23 mouse cellular contexts compared by ENCODE assay signal in genomic region chr17:87169076-87169475, GRCm38 (mm10).
DNase-seq lines count a peak whose midpoint lies in the region; ATAC-seq lines count a peak whose summit lies in the region.
"Had no signal": no experiment of that assay in that cellular context is flagged by ENCODE, and none has a peak within 500 bp of the region (broad histone marks: within the 10 kb centered on the region; RNA-seq: fewer than 3 reads in every experiment).

No protein-coding gene starts in this region.

- H3K36me3 ChIP-seq in intestine, embryonic 15.5 days: no peaks in the 10 kb centered on the region
- H3K36me3 ChIP-seq: embryonic facial prominence, embryonic 10.5 days; heart, embryonic 15.5 days; hindbrain, embryonic 15.5 days; liver, embryonic 13.5 days; midbrain, embryonic 10.5 days had no signal

- 55% methylated on average over 3 of the region's 3 CpGs for WGBS in intestine, embryonic 15.5 days

- H3K4me3 ChIP-seq in intestine, embryonic 15.5 days (replicated peaks): no peak overlapping the region
- H3K4me3 ChIP-seq: embryonic facial prominence, embryonic 10.5 days; heart, adult 2 months; heart, embryonic 15.5 days; hindbrain, embryonic 15.5 days; liver, embryonic 13.5 days; midbrain, embryonic 10.5 days had no signal

- H3K4me1 ChIP-seq in intestine, embryonic 15.5 days (replicated peaks): no peaks in the 10 kb centered on the region
- H3K4me1 ChIP-seq: heart, embryonic 15.5 days; hindbrain, embryonic 15.5 days; liver, embryonic 13.5 days had no signal

- no peak overlapping the region for H3K4me2 ChIP-seq in intestine, embryonic 15.5 days (replicated peaks)
- H3K4me2 ChIP-seq: heart, embryonic 15.5 days; hindbrain, embryonic 15.5 days; liver, embryonic 13.5 days; lung, embryonic 14.5 days had no signal

- H3K9me3 ChIP-seq in intestine, embryonic 15.5 days: no peaks in the 10 kb centered on the region
- H3K9me3 ChIP-seq: liver, embryonic 13.5 days had no signal

- H3K27me3 ChIP-seq in intestine, embryonic 15.5 days (replicated peaks): no peaks in the 10 kb centered on the region
- H3K27me3 ChIP-seq: CH12.LX; heart, embryonic 15.5 days; hindbrain, embryonic 15.5 days; liver, embryonic 13.5 days had no signal

- no peak for ATAC-seq in intestine, embryonic 15.5 days
- ATAC-seq: intestine, embryonic 16.5 days had no signal

- H3K27ac ChIP-seq in intestine, embryonic 15.5 days: no peak overlapping the region
- H3K27ac ChIP-seq: embryonic facial prominence, embryonic 10.5 days; heart, adult 2 months; heart, embryonic 15.5 days; hindbrain, embryonic 15.5 days; liver, embryonic 13.5 days; midbrain, embryonic 10.5 days; stomach, postnatal 0 days had no signal

- DNase-seq in layer of hippocampus, adult 11-12 months (ENCODE audit: low spot score): peak; percentile 21
- DNase-seq in layer of hippocampus, postnatal 10 days (ENCODE audit: low spot score in 2 of 2): no peak
- DNase-seq in right cerebral cortex, postnatal 10 days (ENCODE audit: low spot score in 2 of 2): peak; percentile 47 to 68
- no peak for DNase-seq in right cerebral cortex, postnatal 4 days
- DNase-seq in left cerebral cortex, adult 18-20 months (ENCODE audit: low spot score in 2 of 2): peak; percentile 3 to 35
- no peak for DNase-seq in c-Kit-positive CD71-positive TER-119-positive erythroid progenitor cells, embryonic 14.5 days (ENCODE audit: low spot score)
- DNase-seq in adrenal gland, postnatal 36 days: no peak
- DNase-seq: adrenal gland, postnatal 25 days; cerebellum, adult 9-10 months; gastrocnemius, postnatal 25 days; heart, adult 2 months; heart, postnatal 4 days; kidney, postnatal 4 days; liver, embryonic 13.5 days; lung, embryonic 14.5 days had no signal

- no peak overlapping the region for H3K9ac ChIP-seq in intestine, embryonic 15.5 days
- H3K9ac ChIP-seq: heart, embryonic 15.5 days; hindbrain, embryonic 15.5 days; liver, embryonic 13.5 days; lung, embryonic 14.5 days had no signal

Comparison
In these comparisons a context has a peak if more than half of its experiments do, and no peak if none do; other contexts are left out.
1. DNase-seq: peak in layer of hippocampus, adult 11-12 months (single experiment), right cerebral cortex, postnatal 10 days (2 of 2) and left cerebral cortex, adult 18-20 months (2 of 2); none in layer of hippocampus, postnatal 10 days (0 of 2), right cerebral cortex, postnatal 4 days (single experiment), c-Kit-positive CD71-positive TER-119-positive erythroid progenitor cells, embryonic 14.5 days (single experiment) and adrenal gland, postnatal 36 days (0 of 2).